Mouse (Mus musculus): ENCODE measurements at regions not wholly inside any gene's neighbourhood (a gene's known extent, or its start where the extent isn't known, plus 50 kb on each side); places are given as distances from the start of the nearest gene placed in this dataset.
A peak's percentile ranks its signal among the peaks of the same experiment; 100 is the strongest.

GRCm38 (mm10) chr19:26026103-26026502, 353.9 kb downstream of the Dmrt2 start:
- DNase-seq (ENCODE audit: extremely low spot score, low read depth, low spot score): no peak

GRCm38 (mm10) chr19:26037270-26037669, 365.1 kb downstream of the Dmrt2 start:
- DNase-seq (ENCODE audit: extremely low spot score, low read depth, low spot score): peak; percentile 30

GRCm38 (mm10) chr19:26051478-26052215, 379.4 kb downstream of the Dmrt2 start:
- DNase-seq (ENCODE audit: extremely low spot score, low read depth, low spot score): no peak

- DNase-seq (ENCODE audit: extremely low spot score, low read depth, low spot score): no peak
Measured at GRCm38 (mm10) chr19:26059668-26060067, 387.5 kb downstream of the Dmrt2 start.

- DNase-seq (ENCODE audit: extremely low spot score, low read depth, low spot score): no peak
Measured at GRCm38 (mm10) chr19:26068553-26068952, 396.3 kb downstream of the Dmrt2 start.

- no peak for DNase-seq (ENCODE audit: extremely low spot score, low read depth, low spot score)
Measured at GRCm38 (mm10) chr19:26069908-26070307, 397.7 kb downstream of the Dmrt2 start.

- no peak for DNase-seq (ENCODE audit: extremely low spot score, low read depth, low spot score)
Measured at GRCm38 (mm10) chr19:26088318-26088717, 416.1 kb downstream of the Dmrt2 start.

- DNase-seq (ENCODE audit: extremely low spot score, low read depth, low spot score): no peak
Measured at GRCm38 (mm10) chr19:26091386-26091785, 419.2 kb downstream of the Dmrt2 start.

GRCm38 (mm10) chr19:26093844-26094243, 421.6 kb downstream of the Dmrt2 start:
- no peak for DNase-seq (ENCODE audit: extremely low spot score, low read depth, low spot score)

- DNase-seq (ENCODE audit: extremely low spot score, low read depth, low spot score): no peak
Measured at GRCm38 (mm10) chr19:26114326-26114725, 442.1 kb downstream of the Dmrt2 start.

- DNase-seq (ENCODE audit: extremely low spot score, low read depth, low spot score): no peak
Measured at GRCm38 (mm10) chr19:26128423-26128822, 456.2 kb downstream of the Dmrt2 start.

- DNase-seq (ENCODE audit: extremely low spot score, low read depth, low spot score): no peak
Measured at GRCm38 (mm10) chr19:26134385-26134784, 462.2 kb downstream of the Dmrt2 start.

GRCm38 (mm10) chr19:26135398-26136104, 463.3 kb downstream of the Dmrt2 start:
- DNase-seq (ENCODE audit: extremely low spot score, low read depth, low spot score): peak; percentile 6

- DNase-seq (ENCODE audit: extremely low spot score, low read depth, low spot score): no peak
Measured at GRCm38 (mm10) chr19:26140647-26141046, 464.2 kb upstream of the Smarca2 start.

- no peak for DNase-seq (ENCODE audit: extremely low spot score, low read depth, low spot score)
Measured at GRCm38 (mm10) chr19:26143539-26143938, 461.3 kb upstream of the Smarca2 start.

GRCm38 (mm10) chr19:26151216-26151615, 453.6 kb upstream of the Smarca2 start:
- DNase-seq (ENCODE audit: extremely low spot score, low read depth, low spot score): no peak

- DNase-seq (ENCODE audit: extremely low spot score, low read depth, low spot score): no peak
Measured at GRCm38 (mm10) chr19:26164993-26165392, 439.9 kb upstream of the Smarca2 start.

- peak; percentile 10 for DNase-seq (ENCODE audit: extremely low spot score, low read depth, low spot score)
Measured at GRCm38 (mm10) chr19:26181774-26182173, 423.1 kb upstream of the Smarca2 start.

- no peak for DNase-seq (ENCODE audit: extremely low spot score, low read depth, low spot score)
Measured at GRCm38 (mm10) chr19:26185012-26185411, 419.8 kb upstream of the Smarca2 start.

GRCm38 (mm10) chr19:26190803-26191202, 414.0 kb upstream of the Smarca2 start:
- no peak for DNase-seq (ENCODE audit: extremely low spot score, low read depth, low spot score)

GRCm38 (mm10) chr19:26193664-26194063, 411.2 kb upstream of the Smarca2 start:
- DNase-seq (ENCODE audit: extremely low spot score, low read depth, low spot score): no peak

- no peak for DNase-seq (ENCODE audit: extremely low spot score, low read depth, low spot score)
Measured at GRCm38 (mm10) chr19:26208760-26209159, 396.1 kb upstream of the Smarca2 start.

All from hindlimb bud, embryonic 11.5 days (tissue).